Mouse (Mus musculus): ENCODE results near the gene Lix1l. TPM values are rescaled to one million over a fixed set of nuclear protein-coding genes. Genes with fewer than 3 reads are reported as not detected.

Lix1l gene
- polyA plus RNA-seq, 1 experiment = 24.2 TPM

Other genes starting within 250 kb of the Lix1l start
- gene BC107364, start 148.8 kb upstream of the Lix1l start, polyA plus RNA-seq (2012; fragmentation: generic; extraction: Trizol) = not detected
- 0.23 TPM for gene Hfe2, start 76.0 kb upstream of the Lix1l start, polyA plus RNA-seq (2012; fragmentation: generic; extraction: Trizol)
- 1.2 TPM for gene Txnip, start 43.2 kb upstream of the Lix1l start, polyA plus RNA-seq (2012; fragmentation: generic; extraction: Trizol)
- gene Gm16253, start 24.2 kb upstream of the Lix1l start, polyA plus RNA-seq (2012; fragmentation: generic; extraction: Trizol) = 0.20 TPM
- gene Polr3gl, start 7.0 kb upstream of the Lix1l start, polyA plus RNA-seq (2012; fragmentation: generic; extraction: Trizol) = 6.2 TPM
- gene Ankrd34a, start 4.5 kb upstream of the Lix1l start, polyA plus RNA-seq (2012; fragmentation: generic; extraction: Trizol) = 3.7 TPM
- 80.3 TPM for gene Rbm8a, start 28.8 kb downstream of the Lix1l start, polyA plus RNA-seq (2012; fragmentation: generic; extraction: Trizol)
- gene Pex11b, start 34.2 kb downstream of the Lix1l start, polyA plus RNA-seq (2012; fragmentation: generic; extraction: Trizol) = 19.9 TPM
- gene Gm42957, start 34.3 kb downstream of the Lix1l start, polyA plus RNA-seq (2012; fragmentation: generic; extraction: Trizol) = 0.01 TPM
- gene Itga10, start 44.4 kb downstream of the Lix1l start, polyA plus RNA-seq (2012; fragmentation: generic; extraction: Trizol) = 1.2 TPM
- 0.09 TPM for gene Ankrd35, start 69.0 kb downstream of the Lix1l start, polyA plus RNA-seq (2012; fragmentation: generic; extraction: Trizol)
- gene Pias3, start 95.2 kb downstream of the Lix1l start, polyA plus RNA-seq (2012; fragmentation: generic; extraction: Trizol) = 19.2 TPM
- gene Nudt17, start 107.4 kb downstream of the Lix1l start, polyA plus RNA-seq (2012; fragmentation: generic; extraction: Trizol) = 3.2 TPM
- 36.1 TPM for gene Polr3c, start 126.5 kb downstream of the Lix1l start, polyA plus RNA-seq (2012; fragmentation: generic; extraction: Trizol)
- 13.5 TPM for gene Rnf115, start 126.5 kb downstream of the Lix1l start, polyA plus RNA-seq (2012; fragmentation: generic; extraction: Trizol)
- gene Pdzk1, start 228.1 kb downstream of the Lix1l start, polyA plus RNA-seq (2012; fragmentation: generic; extraction: Trizol) = not detected
- 0.04 TPM for gene Cd160, start 228.2 kb downstream of the Lix1l start, polyA plus RNA-seq (2012; fragmentation: generic; extraction: Trizol)